Mouse (Mus musculus) midbrain, embryonic 12.5 days (tissue): ENCODE results near the gene 9430038I01Rik. TPM values are rescaled to one million over a fixed set of nuclear protein-coding genes. Genes with fewer than 3 reads are reported as not detected.
A peak's percentile ranks its signal among the peaks of the same experiment; 100 is the strongest.

Experiments
- ATAC-seq: fragments of 200-750 bp; cut with Nextera tagmentation; 2 replicates; pipeline ENCODE4 v1.8.0; 2017; ENCODE audit warnings: low read depth, moderate TSS enrichment, moderate library complexity; ENCODE audit not compliant: low FRiP score
- H3K27ac ChIP-seq: fragments of 300-500 bp; sonication (generic); replicated peaks from 2 replicates; pipeline ENCODE4 v1.5.1; 2016; ENCODE audit warnings: mild to moderate bottlenecking
- H3K27me3 ChIP-seq: fragments of 300-500 bp; sonication (generic); 2 replicates; pipeline ENCODE4 v1.6.1; 2016; ENCODE audit warnings: mild to moderate bottlenecking
- H3K36me3 ChIP-seq: fragments of 300-500 bp; sonication (generic); 2 replicates; pipeline ENCODE4 v1.6.1; 2016
- H3K4me1 ChIP-seq: fragments of 300-500 bp; sonication (generic); 2 replicates; pipeline ENCODE4 v1.6.1; 2016
- H3K4me2 ChIP-seq: fragments of 300-500 bp; sonication (generic); replicated peaks from 2 replicates; pipeline ENCODE4 v1.6.1; 2016; ENCODE audit warnings: mild to moderate bottlenecking, moderate library complexity
- H3K4me3 ChIP-seq: fragments of 300-500 bp; sonication (generic); 2 replicates; pipeline ENCODE4 v1.5.1; 2016; ENCODE audit warnings: mild to moderate bottlenecking
- H3K9ac ChIP-seq: fragments of 300-500 bp; sonication (generic); replicated peaks from 2 replicates; pipeline ENCODE4 v1.6.1; 2016; ENCODE audit warnings: mild to moderate bottlenecking, moderate library complexity
- H3K9me3 ChIP-seq: fragments of 300-500 bp; sonication (generic); 2 replicates; pipeline ENCODE4 v1.6.1; 2016; ENCODE audit warnings: mild to moderate bottlenecking
- WGBS: fragments of 180-500 bp; shearing (Covaris S2); methylation state at CpG from one replicate; pipeline ENCODE4 v1.1.7; 2016; 5-methylcytosine and 5-hydroxymethylcytosine counted together
- polyA plus RNA-seq: library from polyadenylated mRNA; unstranded; fragments of >200 nt; fragmentation: Nextera tagmentation; extraction: Ambion mirVana; gene quantifications from 2 replicates; pipeline ENCODE4 v1.2.1, GENCODE M21; 2016

The 9430038I01Rik gene
- polyA plus RNA-seq, 1 experiment from 2014 or later = 15.2 TPM

DNA sequence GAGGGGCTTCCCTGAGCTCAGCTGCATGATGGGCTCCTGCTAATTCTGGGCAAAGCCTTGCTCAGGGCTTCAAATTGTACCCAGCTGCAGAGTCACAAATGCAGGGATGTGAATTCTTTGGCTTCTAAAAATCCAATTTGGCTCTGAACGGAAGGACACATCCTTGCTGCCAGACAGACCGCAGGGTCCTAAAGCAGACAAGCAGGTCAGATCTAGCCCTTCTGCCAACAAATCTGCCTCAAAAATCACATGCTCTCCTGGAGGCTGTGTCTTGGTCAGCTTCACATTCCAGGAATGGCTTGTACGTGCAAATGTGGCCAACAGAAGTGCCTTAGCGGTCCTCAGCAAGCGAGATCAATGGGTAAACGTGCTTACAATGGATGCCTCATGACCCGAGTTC lies 46.0 kb downstream of the 9430038I01Rik start:
- WGBS = 68% methylated on average over 7 of the region's 7 CpGs
- Histone ChIP-seq H3K27ac (no peak overlapping the region), H3K27me3 (peaks cover 52% of the 10 kb centered on the region), H3K4me1 (no peaks in the 10 kb centered on the region), H3K9ac (no peak overlapping the region), H3K36me3 (no peaks in the 10 kb centered on the region), H3K4me3 (no peak overlapping the region), H3K9me3 (no peaks in the 10 kb centered on the region), H3K4me2 (no peak overlapping the region)
- no peak for ATAC-seq

DNA sequence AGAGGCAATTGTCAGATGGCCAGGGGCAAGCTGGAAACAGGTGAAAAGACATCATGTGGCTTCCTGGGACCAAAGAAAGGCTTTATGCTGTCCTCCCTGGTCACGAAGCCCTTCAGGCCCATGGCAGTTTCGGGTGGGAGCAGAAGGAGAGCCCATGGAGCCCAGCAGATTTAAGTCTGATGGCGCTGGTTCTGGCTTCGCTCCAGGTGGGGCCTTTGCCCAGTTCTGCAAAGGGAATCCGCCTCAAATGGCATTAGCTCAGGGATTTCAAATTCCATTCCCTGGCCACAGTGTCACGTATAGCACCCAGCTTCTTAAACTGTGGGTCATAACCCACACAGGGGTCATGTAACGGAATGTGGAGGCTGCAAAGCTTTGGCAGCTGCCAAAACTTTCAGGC lies 63.7 kb downstream of the 9430038I01Rik start:
- Histone ChIP-seq H3K9me3 (no peaks in the 10 kb centered on the region), H3K9ac (no peak overlapping the region), H3K4me3 (no peak overlapping the region), H3K4me2 (no peak overlapping the region), H3K36me3 (no peaks in the 10 kb centered on the region), H3K4me1 (peaks cover 7% of the 10 kb centered on the region; the same call in 1 of the 2 replicates), H3K27ac (no peak overlapping the region), H3K27me3 (0 out of 2 replicates have a peak, but pooled peaks cover 5% of the 10 kb centered on the region)
- 80% methylated on average over 7 of the region's 7 CpGs for WGBS
- no peak for ATAC-seq

DNA sequence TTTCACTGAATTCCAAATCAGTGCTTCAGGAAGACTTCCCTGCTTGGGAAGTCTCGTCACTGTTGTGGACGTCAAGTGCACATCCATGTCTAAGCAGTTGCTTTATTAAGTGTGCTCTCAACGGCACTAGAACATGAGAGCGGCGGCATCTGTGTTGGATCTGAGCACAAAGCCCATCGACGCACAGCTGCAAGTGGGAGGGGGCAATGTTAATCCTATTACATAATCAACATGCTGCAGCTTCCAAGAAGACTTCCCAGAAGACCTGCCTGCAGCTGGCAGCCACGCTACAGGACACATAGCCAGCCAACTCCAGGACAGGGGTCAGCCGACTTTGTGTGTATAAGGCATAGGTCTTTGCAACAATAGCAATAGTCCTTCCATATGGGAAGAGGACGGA lies 64.5 kb downstream of the 9430038I01Rik start:
- 0 out of 2 replicates have a peak overlapping the region, but pooled peaks have one; percentile 11 for H3K4me2 ChIP-seq
- no peak overlapping the region for H3K4me3 ChIP-seq
- H3K9me3 ChIP-seq = no peaks in the 10 kb centered on the region
- peaks cover 7% of the 10 kb centered on the region; the same call in 1 of the 2 replicates for H3K4me1 ChIP-seq
- 0 out of 2 replicates have a peak, but pooled peaks have one; percentile 16 for ATAC-seq
- WGBS = 34% methylated on average over 10 of the region's 10 CpGs
- H3K9ac ChIP-seq = no peak overlapping the region
- H3K36me3 ChIP-seq = no peaks in the 10 kb centered on the region
- H3K27me3 ChIP-seq = 0 out of 2 replicates have a peak, but pooled peaks cover 5% of the 10 kb centered on the region
- H3K27ac ChIP-seq = no peak overlapping the region

DNA sequence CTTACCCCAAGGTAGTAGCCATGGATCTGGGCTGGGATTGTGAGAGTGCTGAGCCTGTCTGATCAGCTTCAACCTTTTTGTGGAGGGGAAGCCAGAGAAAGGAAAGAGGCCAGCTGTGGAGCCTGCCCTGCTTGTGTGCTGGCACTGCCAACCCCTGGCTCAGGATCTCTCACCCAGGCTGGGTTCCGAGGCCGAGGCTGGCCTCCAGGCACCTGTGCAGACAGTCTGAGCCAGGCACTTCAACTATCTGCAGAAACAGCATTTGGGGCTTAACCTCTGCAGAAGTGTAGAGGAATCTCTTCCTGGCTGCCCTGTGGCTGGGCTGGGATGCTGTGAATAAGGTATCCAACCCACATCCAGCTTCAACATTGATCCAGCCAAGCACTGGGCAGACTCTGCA lies 76.6 kb downstream of the 9430038I01Rik start:
- Histone ChIP-seq H3K9me3 (no peaks in the 10 kb centered on the region), H3K27ac (no peak overlapping the region), H3K9ac (no peak overlapping the region), H3K4me3 (no peak overlapping the region), H3K27me3 (peaks cover 21% of the 10 kb centered on the region; the same call in 1 of the 2 replicates), H3K4me1 (no peaks in the 10 kb centered on the region), H3K36me3 (no peaks in the 10 kb centered on the region), H3K4me2 (no peak overlapping the region)
- ATAC-seq = no peak
- 88% methylated on average over 2 of the region's 2 CpGs for WGBS

Other genes starting within 250 kb of the 9430038I01Rik start
- gene Ebf3, start 96.3 kb downstream of the 9430038I01Rik start, polyA plus RNA-seq = 23.3 and 24.9 TPM in 2 replicates
- 262 and 263 TPM in 2 replicates for gene Glrx3, start 26.9 kb upstream of the 9430038I01Rik start, polyA plus RNA-seq